Mouse (Mus musculus) brown adipose tissue, adult 24 weeks (tissue): ENCODE measurements at regions not wholly inside any gene's neighbourhood (a gene's known extent, or its start where the extent isn't known, plus 50 kb on each side); places are given as distances from the start of the nearest gene placed in this dataset.

ENCODE experiments used
- H3K27ac ChIP-seq: fragments of 200-500 bp; replicated peaks from 2 replicates; pipeline ENCODE4 v1.5.1; 2012; ENCODE audit warnings: low read depth, mild to moderate bottlenecking, low read length
- H3K4me1 ChIP-seq: fragments of 200-500 bp; 2 replicates; pipeline ENCODE4 v1.6.1; 2012; ENCODE audit warnings: low read length, mixed read lengths; ENCODE audit not compliant: control insufficient read depth, insufficient read depth, insufficient read length
- H3K4me3 ChIP-seq: fragments of 200-500 bp; 2 replicates; pipeline ENCODE4 v1.5.1; 2012; ENCODE audit warnings: low read depth, mild to moderate bottlenecking, low read length, moderate library complexity; ENCODE audit not compliant: insufficient read depth

GRCm38 (mm10) chr11:19423841-19424815, 405.3 kb upstream of the Meis1 start:
- H3K4me1 ChIP-seq, result no peaks in the 10 kb centered on the region
- peak overlapping the region; percentile 2; the same call in 1 of the 2 replicates for H3K4me3 ChIP-seq
- no peak overlapping the region for H3K27ac ChIP-seq

DNA sequence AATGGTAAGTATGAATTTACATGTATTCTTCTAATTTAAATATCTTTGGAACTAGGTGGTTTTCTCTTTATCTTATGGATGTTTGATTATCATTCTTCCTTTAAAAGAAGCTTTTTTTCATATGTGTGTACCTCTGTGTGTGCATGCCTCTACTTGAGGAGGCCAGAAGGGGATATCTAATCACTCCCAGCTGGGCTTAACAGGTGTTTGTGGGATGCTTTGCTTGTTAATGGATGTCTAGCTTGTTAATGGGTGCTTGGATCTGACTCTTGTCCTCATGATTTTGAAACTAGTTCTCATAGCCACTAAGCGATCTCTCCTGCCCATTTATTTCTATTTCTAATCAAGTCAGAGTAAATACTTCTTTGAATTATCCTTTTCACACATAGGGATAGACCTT, 408.8 kb upstream of the Meis1 start:
- no peaks in the 10 kb centered on the region for H3K4me1 ChIP-seq
- no peak overlapping the region for H3K27ac ChIP-seq
- no peak overlapping the region for H3K4me3 ChIP-seq

- no peak overlapping the region for H3K4me3 ChIP-seq
- H3K27ac ChIP-seq, result no peak overlapping the region
- H3K4me1 ChIP-seq, result no peaks in the 10 kb centered on the region
These were observed 415.2 kb upstream of the Meis1 start for GRCm38 (mm10) chr11:19433680-19434619.

GRCm38 (mm10) chr11:19438385-19438784, 419.6 kb upstream of the Meis1 start:
- no peak overlapping the region for H3K27ac ChIP-seq
- H3K4me1 ChIP-seq, result no peaks in the 10 kb centered on the region
- H3K4me3 ChIP-seq, result no peak overlapping the region

- no peak overlapping the region for H3K4me3 ChIP-seq
- no peaks in the 10 kb centered on the region for H3K4me1 ChIP-seq
- no peak overlapping the region for H3K27ac ChIP-seq
These were observed 423.2 kb upstream of the Meis1 start for GRCm38 (mm10) chr11:19441936-19442335.

DNA sequence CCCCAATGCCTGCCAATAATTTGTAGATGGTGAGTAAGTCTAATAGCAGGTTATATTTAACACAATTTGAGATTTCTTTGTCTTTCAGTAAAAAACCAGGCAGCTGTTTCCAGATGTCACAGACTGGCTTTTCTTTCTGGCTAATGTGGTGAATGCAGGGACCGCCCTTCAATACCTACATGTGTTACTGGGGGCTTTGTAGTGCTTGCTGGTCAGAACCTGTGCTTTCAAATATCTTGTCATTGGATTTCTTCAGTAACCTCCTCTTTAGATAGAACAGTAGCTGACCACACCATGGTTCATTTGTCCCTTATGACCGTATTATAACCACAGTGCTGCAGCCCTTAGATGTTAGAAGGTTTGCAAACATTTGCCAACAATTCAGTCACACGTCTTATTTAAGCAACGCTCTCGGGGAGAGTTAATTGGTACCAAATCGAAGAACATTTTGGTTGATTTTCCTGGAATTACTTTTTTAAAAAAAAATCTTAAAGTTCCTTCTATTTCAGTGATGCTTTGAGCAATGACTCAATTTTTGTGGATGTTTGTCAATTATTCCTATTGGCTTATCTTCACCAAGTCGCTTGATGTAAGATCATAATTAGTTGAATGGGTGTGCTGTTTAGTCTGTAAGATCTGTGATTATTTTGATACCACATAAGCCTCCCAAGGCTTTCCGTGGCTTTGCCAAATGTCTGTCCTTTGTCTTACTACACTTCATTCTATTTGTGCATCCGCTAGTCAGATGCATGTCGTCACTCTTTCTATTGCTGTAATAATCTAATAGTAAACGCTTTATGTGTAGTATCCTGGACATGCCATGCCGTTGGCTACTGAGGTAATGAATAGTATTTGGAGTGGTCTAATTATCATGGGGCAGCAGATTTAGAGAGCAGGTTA, 436.9 kb upstream of the Meis1 start:
- Histone ChIP-seq H3K4me1 (no peaks in the 10 kb centered on the region), H3K27ac (no peak overlapping the region)

DNA sequence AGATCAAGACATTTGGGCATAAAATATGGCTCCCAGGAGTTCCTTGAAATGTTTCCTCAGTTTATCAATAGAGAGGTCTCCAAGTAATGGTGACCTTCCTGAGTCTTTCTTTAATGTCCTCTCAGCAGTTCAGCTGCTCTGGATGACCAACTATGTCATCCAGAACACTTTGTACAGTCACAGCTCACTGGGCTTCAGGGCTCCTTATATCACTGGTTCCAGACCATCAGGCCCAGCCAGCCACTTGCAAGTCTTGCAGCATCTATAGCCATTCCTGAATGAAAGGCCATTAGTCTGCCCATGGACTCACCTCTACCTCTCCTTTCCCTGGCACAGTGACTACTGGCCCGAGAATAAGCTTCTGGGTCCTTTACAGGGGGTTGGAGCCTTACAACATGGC, 437.8 kb upstream of the Meis1 start:
- no peak overlapping the region for H3K4me3 ChIP-seq
- no peak overlapping the region for H3K27ac ChIP-seq
- H3K4me1 ChIP-seq, result no peaks in the 10 kb centered on the region

More for the DNA sequence above, 436.9 kb upstream of the Meis1 start:
- H3K4me3 ChIP-seq, result no peak overlapping the region

DNA sequence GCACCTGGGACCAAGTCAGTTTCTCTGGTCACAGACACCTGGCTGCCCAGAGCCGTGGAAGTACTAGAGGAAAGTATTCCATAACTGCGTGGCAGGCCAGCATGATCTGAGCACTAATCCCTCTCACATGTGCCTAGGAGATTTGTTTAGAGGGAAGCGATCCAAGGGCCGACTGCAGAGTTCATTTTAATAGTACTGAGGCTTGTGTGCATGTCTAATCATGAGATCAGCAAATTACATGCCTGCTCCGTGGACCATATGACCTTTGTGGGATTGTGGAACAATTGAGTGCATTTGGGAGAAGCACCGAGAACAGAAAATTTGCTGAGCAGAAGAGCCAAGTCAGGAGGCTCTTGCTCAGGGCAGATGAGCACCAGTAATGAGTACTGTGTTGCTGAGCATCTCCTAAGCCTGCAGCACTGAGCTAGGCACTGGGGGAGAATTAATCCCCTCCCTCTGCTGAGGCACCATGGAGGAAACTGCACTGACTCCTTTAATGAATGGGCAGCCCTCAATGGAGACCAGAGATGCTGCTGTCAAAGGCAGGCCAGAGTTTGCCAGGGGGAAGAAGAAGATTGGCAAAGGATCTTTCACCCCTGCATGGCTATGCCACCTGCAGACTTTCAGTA, 445.1 kb upstream of the Meis1 start:
- H3K27ac ChIP-seq, result no peak overlapping the region
- H3K4me1 ChIP-seq, result no peaks in the 10 kb centered on the region
- H3K4me3 ChIP-seq, result no peak overlapping the region

DNA sequence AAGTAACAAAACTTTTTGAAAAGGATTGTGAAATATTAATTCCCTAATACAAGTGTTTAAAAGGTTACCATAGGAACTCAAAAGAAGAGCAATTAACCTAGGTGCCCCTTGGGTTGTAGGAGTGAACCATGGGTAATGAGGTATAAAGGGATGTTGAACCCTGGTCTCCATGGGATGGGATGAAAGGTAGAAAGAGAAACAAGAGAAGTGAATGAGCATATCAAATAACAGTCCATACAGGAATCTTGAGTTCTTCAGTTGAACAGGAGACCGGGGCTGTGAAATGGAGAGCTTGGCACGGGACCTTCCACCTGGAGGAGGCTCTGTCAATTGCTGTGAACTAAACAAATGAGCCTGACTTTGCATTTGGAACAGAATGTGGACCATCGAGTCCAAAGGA, 449.6 kb upstream of the Meis1 start:
- H3K4me1 ChIP-seq, result no peaks in the 10 kb centered on the region
- H3K4me3 ChIP-seq, result no peak overlapping the region
- H3K27ac ChIP-seq, result no peak overlapping the region

DNA sequence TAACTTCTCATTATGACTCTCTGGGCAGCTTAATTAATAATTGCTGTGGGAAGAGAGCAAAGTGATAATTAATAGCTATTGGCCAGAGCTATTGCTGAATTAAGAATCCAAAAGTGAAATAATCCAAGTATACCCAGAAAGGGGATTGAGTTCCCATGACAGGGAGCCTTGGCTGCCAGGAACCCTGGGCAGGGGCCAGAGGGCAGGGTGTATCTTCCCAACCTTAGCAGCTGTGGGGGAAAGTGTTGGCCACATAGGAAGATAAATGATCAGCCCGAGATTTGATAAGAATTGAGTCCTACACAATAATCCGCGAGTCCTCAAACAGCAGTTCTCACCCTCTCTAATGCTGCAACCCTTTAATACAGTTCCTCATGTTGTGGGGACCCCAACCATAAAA, 450.0 kb upstream of the Meis1 start:
- Histone ChIP-seq H3K4me3 (no peak overlapping the region), H3K4me1 (no peaks in the 10 kb centered on the region), H3K27ac (no peak overlapping the region)

- Histone ChIP-seq H3K4me3 (no peak overlapping the region), H3K4me1 (no peaks in the 10 kb centered on the region), H3K27ac (no peak overlapping the region)
These were observed 452.0 kb upstream of the Meis1 start for GRCm38 (mm10) chr11:19470648-19471341.

DNA sequence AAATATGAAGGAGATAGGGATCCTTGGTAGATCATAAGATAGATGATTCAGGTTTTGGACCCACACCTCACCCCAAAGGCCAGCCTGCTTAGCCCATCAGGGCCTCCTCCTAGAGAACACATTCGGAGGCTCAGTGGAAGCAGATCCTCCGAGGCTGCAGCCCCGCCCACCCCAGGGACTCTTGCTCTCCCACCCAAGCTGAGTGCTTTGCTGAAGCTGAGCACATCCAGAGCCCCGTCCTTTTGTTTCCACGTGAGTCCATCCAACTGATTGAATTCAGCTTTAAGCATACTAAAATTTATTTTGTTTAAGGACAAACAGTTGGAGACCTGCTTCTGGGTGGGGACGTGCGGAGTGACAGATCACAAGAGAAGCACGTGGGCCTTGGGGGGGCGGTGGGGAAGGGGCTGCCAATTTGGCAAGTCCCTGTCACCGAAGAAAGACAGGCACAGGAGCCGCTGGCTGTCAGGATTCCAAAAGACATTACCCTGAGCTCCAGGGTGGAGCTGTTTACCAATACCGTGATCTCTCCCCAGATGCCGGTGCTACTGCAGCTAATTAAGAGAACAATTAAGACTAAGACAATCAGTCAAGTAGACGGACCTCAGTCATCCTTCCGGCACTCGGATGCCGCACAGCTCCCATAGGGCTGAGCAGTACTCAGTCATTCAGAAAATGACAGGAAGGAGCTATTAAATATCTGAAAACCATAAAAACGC, 448.9 kb upstream of the Spred2 start:
- Histone ChIP-seq H3K4me1 (no peaks in the 10 kb centered on the region), H3K4me3 (no peak overlapping the region), H3K27ac (no peak overlapping the region)

DNA sequence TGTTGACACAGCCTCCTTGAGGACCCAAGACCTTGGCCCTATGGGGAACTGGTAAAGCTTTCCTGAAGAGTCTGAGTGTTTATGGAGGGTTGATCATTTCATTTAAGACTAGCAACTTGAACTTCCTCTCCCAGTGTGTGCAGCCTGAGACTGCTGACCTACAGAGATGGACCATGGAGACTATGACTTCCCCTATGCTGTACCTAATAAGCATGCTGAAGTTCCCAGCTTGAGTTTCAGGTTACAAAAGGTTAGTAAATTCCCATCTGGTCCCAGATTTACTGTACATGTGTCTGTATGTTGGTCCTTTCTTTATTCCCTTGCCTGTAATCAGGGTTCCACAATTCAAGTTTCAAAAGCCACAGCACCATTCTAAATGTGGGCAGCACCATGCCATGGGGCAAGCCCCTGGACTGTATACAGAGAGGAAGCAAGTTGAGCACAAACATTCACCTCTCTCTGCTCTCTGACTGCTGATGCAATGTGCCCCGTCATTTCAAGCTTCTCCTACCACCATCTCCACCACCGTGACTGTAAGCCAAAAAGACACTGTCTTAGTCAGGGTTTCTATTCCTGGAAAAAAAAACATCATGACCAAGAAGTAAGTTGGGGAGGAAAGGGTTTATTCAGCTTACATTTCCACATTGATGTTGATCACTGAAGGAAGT, 431.0 kb upstream of the Spred2 start:
- no peak overlapping the region for H3K4me3 ChIP-seq
- H3K4me1 ChIP-seq, result no peaks in the 10 kb centered on the region
- H3K27ac ChIP-seq, result no peak overlapping the region
